Mouse (Mus musculus) bone marrow macrophage, adult 2 months (primary cell): ENCODE data around the gene C77080. TPM values are rescaled to one million over a fixed set of nuclear protein-coding genes. Genes with fewer than 3 reads are reported as not detected.
A peak's percentile ranks its signal among the peaks of the same experiment; 100 is the strongest.

ENCODE experiments used
- H3K27ac ChIP-seq: 2 replicates; pipeline ENCODE4 v1.5.1; 2012; ENCODE audit warnings: low read depth, low read length; ENCODE audit not compliant: insufficient read depth
- H3K4me1 ChIP-seq: 2 replicates; pipeline ENCODE4 v1.6.1; 2012; ENCODE audit warnings: low read length; ENCODE audit not compliant: control insufficient read depth, insufficient read depth
- H3K4me3 ChIP-seq: 2 replicates; pipeline ENCODE4 v1.5.1; 2012; ENCODE audit warnings: mild to moderate bottlenecking, low read length, moderate library complexity; ENCODE audit not compliant: insufficient read depth
- CTCF ChIP-seq: IDR thresholded peaks from 2 replicates; pipeline ENCODE4 v1.5.1; 2012; ENCODE audit warnings: low read depth, mild to moderate bottlenecking, low read length, moderate library complexity
- POLR2A ChIP-seq: IDR thresholded peaks from 2 replicates; pipeline ENCODE4 v1.6.1; 2012; ENCODE audit warnings: mild to moderate bottlenecking, low read depth, low read length, borderline replicate concordance
- polyA plus RNA-seq: library from polyadenylated mRNA; stranded (reverse); fragments of >200 nt; gene quantifications from 2 replicates; pipeline ENCODE4 v1.2.4, GENCODE M21; 2012; ENCODE audit not compliant: missing spikeins, insufficient read depth, insufficient read length

C77080 gene
- polyA plus RNA-seq, 1 experiment: 6.3 TPM

DNA sequence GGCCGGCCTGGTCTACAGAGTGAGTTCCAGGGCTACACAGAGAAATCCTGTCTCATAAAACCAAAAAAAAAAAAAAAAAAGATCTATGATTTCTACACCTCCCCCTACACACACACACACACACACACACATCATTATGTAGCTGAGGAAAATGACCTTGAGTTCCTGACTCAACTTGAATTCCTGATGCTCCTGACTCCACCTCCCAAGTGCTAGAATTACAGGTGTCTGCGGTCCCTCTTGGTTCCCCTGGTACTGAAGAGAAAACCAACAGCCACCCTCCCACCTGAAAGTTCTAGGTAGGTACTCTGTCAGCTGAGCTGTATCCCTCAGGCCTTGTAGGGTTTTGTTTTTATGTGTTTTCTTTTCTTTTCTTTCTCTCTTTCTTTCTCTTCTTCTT is 8.7 kb downstream of the C77080 start:
- TF ChIP-seq CTCF: no peak
- TF ChIP-seq POLR2A: no peak
- H3K27ac ChIP-seq: peak overlapping the region; percentile 66
- no peak overlapping the region for H3K4me3 ChIP-seq
- peaks cover 66% of the 10 kb centered on the region for H3K4me1 ChIP-seq

GRCm38 (mm10) chr4:129251482-129252125 is 9.6 kb downstream of the C77080 start:
- H3K4me1 ChIP-seq: peaks cover 62% of the 10 kb centered on the region
- TF ChIP-seq POLR2A: no peak
- TF ChIP-seq CTCF: no peak
- H3K4me3 ChIP-seq: peak overlapping the region; percentile 27
- H3K27ac ChIP-seq: peak overlapping the region; percentile 98

DNA sequence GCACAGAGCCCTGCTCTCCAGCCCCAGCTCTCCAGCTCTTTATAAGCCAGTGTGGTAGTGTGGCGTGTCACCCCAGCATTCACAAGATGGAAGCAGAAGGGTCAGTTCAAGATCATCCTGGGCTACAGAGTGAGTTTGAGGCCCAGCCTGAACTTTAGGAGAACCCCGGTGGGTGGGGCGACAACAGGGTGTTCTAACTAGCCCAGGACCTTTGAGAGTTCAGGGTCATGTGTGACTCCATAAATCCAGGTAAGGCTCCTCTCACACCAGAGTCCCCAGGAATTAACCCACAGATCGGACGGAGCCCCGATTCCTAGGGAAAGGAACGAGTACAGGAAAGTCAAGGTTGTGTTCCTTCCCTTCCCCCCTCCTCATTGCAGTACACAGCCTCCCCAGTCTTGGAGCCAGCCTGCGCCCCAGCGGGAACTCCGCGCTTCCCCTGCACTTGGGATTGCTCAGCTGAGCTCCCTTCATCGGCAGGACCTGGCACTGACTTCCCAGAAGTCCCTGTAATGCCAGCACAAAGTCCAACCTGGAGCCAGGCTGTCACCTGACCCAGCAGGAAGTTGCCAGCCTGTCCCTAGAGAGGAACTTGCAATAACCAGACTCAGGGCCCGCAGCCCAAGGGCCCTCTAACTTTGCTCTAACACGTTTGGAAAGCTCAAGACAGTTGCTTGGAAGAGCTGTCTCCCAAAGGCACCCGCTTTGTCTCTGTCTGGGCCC is 10.3 kb downstream of the C77080 start:
- H3K4me1 ChIP-seq: peaks cover 55% of the 10 kb centered on the region
- H3K4me3 ChIP-seq: peak overlapping the region; percentile 27
- peak overlapping the region; percentile 98 for H3K27ac ChIP-seq
- no peak for TF ChIP-seq POLR2A
- TF ChIP-seq CTCF: no peak

DNA sequence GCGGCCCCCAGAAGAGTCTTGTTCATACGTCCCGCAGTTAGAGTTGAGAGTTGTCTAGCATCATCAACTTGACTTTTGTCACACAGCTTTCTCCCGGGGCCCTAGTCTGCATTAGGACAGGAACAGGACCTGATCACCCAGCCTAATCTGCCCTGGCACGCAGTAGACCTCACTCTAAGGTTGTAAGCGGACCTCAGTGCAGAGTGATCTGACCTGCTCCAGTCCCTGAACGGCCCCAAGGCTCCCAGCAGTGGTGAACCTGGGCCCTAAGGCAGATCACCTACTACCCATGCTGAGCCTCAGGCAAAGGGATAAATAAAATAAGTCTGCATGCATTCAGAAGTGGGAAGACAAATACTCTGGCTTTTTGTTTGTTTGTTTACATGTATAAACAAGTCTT is 11.9 kb downstream of the C77080 start:
- Histone ChIP-seq H3K4me1 (peaks cover 56% of the 10 kb centered on the region), H3K4me3 (no peak overlapping the region), H3K27ac (peak overlapping the region; percentile 67)
- TF ChIP-seq CTCF (no peak), POLR2A (no peak)

DNA sequence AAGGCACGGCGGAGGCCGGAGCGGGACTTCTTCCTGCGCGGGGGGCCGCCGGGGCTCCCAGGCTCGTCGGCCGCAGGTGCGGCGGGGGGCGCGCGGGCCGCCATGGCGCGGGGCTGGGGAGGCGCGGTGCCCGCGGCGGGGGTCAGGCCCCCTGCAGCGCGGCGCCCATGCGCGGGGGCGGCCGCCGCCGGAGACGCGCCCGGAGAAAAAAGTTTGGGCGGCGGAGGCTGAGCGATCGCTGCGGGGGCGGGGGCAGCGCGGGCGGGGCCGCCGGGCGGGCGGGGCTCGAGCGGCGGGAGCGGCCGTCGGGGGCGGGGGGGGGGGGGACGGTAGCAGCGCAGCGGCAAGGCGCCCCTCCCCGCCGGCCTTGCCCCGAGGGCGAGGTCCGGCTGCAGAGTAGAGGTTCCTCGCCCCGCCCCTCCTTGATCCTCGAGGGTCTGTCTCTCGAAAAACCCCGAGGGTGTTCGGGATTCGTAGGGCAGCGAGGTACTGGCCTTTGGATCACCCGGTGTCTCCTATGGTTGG is 12.9 kb downstream of the C77080 start:
- Histone ChIP-seq H3K4me1 (peaks cover 57% of the 10 kb centered on the region), H3K27ac (peak overlapping the region; percentile 74), H3K4me3 (peak overlapping the region; percentile 88)
- TF ChIP-seq POLR2A: no peak
- no peak for TF ChIP-seq CTCF

DNA sequence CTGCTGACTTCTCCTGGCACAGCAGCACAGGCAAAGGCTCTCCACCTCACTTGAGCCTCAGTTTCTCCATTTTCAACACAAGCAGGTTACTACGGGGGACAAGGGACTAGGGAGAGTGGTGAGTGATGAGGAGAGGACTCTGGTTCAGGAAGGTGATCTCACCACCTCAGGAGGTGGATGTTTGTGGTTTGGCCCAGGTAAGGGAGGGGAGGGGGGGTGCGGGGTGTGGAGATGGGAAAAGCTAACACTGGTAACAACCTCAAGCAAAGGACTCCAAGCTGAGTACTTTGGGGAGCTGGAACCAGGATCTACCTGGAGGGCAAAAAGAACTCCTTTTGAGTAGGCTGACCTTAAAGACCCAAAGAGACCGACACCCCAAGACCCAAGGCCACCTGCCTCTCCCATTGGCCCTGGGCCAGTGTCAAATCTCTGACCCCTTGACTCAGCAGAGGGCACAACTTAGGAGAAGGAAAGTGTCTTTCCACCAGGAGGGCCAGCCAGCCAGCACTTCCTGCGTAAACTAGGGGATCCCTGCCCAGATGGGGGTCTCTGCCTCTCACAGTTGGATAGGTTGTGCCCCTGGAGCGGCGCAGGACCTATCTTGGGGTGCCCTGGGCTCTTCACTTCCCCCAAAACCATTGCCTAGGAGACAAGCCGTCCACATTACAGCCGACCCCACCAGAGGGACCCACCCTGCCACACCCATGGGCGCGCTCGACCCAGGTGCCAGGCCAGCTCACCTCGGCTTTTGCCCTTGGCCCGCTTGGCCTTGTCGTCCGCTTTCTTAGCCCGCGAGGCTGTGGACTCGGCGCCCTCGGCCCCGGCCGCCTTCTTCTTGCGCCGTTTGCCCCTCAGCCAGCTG is 13.6 kb downstream of the C77080 start:
- peak overlapping the region; percentile 74 for H3K27ac ChIP-seq
- peaks cover 59% of the 10 kb centered on the region for H3K4me1 ChIP-seq
- TF ChIP-seq POLR2A: no peak
- TF ChIP-seq CTCF: no peak
- H3K4me3 ChIP-seq: peak overlapping the region; percentile 88

GRCm38 (mm10) chr4:129246360-129247301 is 14.6 kb downstream of the C77080 start:
- Histone ChIP-seq H3K4me1 (peaks cover 60% of the 10 kb centered on the region), H3K27ac (peak overlapping the region; percentile 74), H3K4me3 (peak overlapping the region; percentile 88)
- no peak for TF ChIP-seq POLR2A
- TF ChIP-seq CTCF: no peak

- TF ChIP-seq POLR2A: no peak
- no peak for TF ChIP-seq CTCF
- Histone ChIP-seq H3K4me3 (peak overlapping the region; percentile 32), H3K27ac (peak overlapping the region; percentile 15), H3K4me1 (peaks cover 52% of the 10 kb centered on the region)
Measured at GRCm38 (mm10) chr4:129244802-129245201, 16.4 kb downstream of the C77080 start.

DNA sequence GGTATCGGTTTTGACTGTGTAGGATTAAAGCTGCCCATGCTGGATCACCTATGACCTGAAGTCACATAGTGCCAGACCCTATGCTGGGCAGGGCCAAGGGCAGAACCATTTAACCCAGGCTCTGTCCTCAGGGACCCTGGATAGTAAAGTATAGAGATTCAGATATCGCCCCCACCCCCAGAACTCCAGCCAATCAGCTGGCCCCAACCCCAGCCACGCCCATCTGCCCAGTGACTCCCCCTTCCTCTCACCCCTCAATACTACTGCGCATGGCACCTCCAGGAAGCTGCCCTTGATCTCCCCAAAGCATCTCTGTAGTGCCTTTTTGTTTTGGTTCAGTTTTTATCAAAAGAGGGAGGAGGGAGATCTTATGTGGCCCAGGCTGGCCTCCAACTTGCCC is 18.4 kb downstream of the C77080 start:
- Histone ChIP-seq H3K4me3 (no peak overlapping the region), H3K4me1 (peaks cover 47% of the 10 kb centered on the region), H3K27ac (no peak overlapping the region)
- TF ChIP-seq POLR2A: no peak
- TF ChIP-seq CTCF: no peak
